Mouse (Mus musculus) forebrain, embryonic 10.5 days (tissue): ENCODE results near the gene Mybpc2. TPM values are rescaled to one million over a fixed set of nuclear protein-coding genes. Genes with fewer than 3 reads are reported as not detected.

Experiments
- DNase-seq: peaks from one replicate; pipeline ENCODE4 v3.0.0-alpha.2; 2017; ENCODE audit warnings: low spot score; ENCODE audit errors: extremely low spot score
- H3K27ac ChIP-seq: fragments of 300-500 bp; sonication (generic); 2 replicates; pipeline ENCODE4 v1.5.1; 2016; ENCODE audit warnings: mild to moderate bottlenecking
- H3K27me3 ChIP-seq: fragments of 300-500 bp; sonication (generic); 2 replicates; pipeline ENCODE4 v1.6.1; 2016; ENCODE audit warnings: mild to moderate bottlenecking; ENCODE audit not compliant: poor library complexity, severe bottlenecking
- H3K36me3 ChIP-seq: fragments of 300-500 bp; sonication (generic); replicated peaks from 2 replicates; pipeline ENCODE4 v1.6.1; 2016; ENCODE audit warnings: mild to moderate bottlenecking, moderate library complexity
- H3K4me1 ChIP-seq: fragments of 300-500 bp; sonication (generic); 2 replicates; pipeline ENCODE4 v1.6.1; 2016
- H3K4me3 ChIP-seq: fragments of 300-500 bp; sonication (generic); 2 replicates; pipeline ENCODE4 v1.5.1; 2016; ENCODE audit warnings: mild to moderate bottlenecking, moderate library complexity
- H3K9me3 ChIP-seq: fragments of 300-500 bp; sonication (generic); 2 replicates; pipeline ENCODE4 v1.6.1; 2016; ENCODE audit warnings: mild to moderate bottlenecking, moderate library complexity
- WGBS: fragments of 180-500 bp; shearing (Covaris S2); methylation state at CpG from one replicate; pipeline ENCODE4 v1.1.7; 2016; 5-methylcytosine and 5-hydroxymethylcytosine counted together
- polyA plus RNA-seq: library from polyadenylated mRNA; unstranded; fragments of >200 nt; fragmentation: Nextera tagmentation; extraction: Ambion mirVana; gene quantifications from 2 replicates; pipeline ENCODE4 v1.2.1, GENCODE M21; 2016

Mybpc2 gene
- polyA plus RNA-seq, 1 experiment from 2014 or later, result 0.06 TPM

GRCm38 (mm10) chr7:44538756-44539624 lies 14.5 kb upstream of the Mybpc2 start:
- DNase-seq, result no peak
- Histone ChIP-seq H3K4me1 (no peaks in the 10 kb centered on the region), H3K27ac (no peak overlapping the region), H3K9me3 (no peaks in the 10 kb centered on the region), H3K4me3 (no peak overlapping the region), H3K36me3 (peaks cover 100% of the 10 kb centered on the region), H3K27me3 (no peaks in the 10 kb centered on the region)
- 92% methylated on average over 41 of the region's 41 CpGs for WGBS

- H3K36me3 ChIP-seq, result peaks cover 100% of the 10 kb centered on the region
- no peak overlapping the region for H3K4me3 ChIP-seq
- no peaks in the 10 kb centered on the region for H3K9me3 ChIP-seq
- H3K27me3 ChIP-seq, result no peaks in the 10 kb centered on the region
- 94% methylated on average over 13 of the region's 13 CpGs for WGBS
- DNase-seq, result no peak
- H3K4me1 ChIP-seq, result no peaks in the 10 kb centered on the region
- no peak overlapping the region for H3K27ac ChIP-seq
Measured at GRCm38 (mm10) chr7:44537496-44537895, 13.0 kb upstream of the Mybpc2 start.

GRCm38 (mm10) chr7:44537009-44537408 lies 12.6 kb upstream of the Mybpc2 start:
- H3K36me3 ChIP-seq, result peaks cover 100% of the 10 kb centered on the region
- no peaks in the 10 kb centered on the region for H3K9me3 ChIP-seq
- no peak overlapping the region for H3K4me3 ChIP-seq
- H3K4me1 ChIP-seq, result no peaks in the 10 kb centered on the region
- no peak overlapping the region for H3K27ac ChIP-seq
- 85% methylated on average over 7 of the region's 7 CpGs for WGBS
- H3K27me3 ChIP-seq, result no peaks in the 10 kb centered on the region
- DNase-seq, result no peak

GRCm38 (mm10) chr7:44536590-44536968 lies 12.1 kb upstream of the Mybpc2 start:
- Histone ChIP-seq H3K9me3 (no peaks in the 10 kb centered on the region), H3K27ac (no peak overlapping the region), H3K4me3 (no peak overlapping the region), H3K27me3 (no peaks in the 10 kb centered on the region), H3K36me3 (peaks cover 98% of the 10 kb centered on the region), H3K4me1 (no peaks in the 10 kb centered on the region)
- WGBS, result 97% methylated on average over 6 of the region's 6 CpGs
- DNase-seq, result no peak

- Histone ChIP-seq H3K27ac (no peak overlapping the region), H3K4me3 (no peak overlapping the region), H3K27me3 (no peaks in the 10 kb centered on the region), H3K9me3 (no peaks in the 10 kb centered on the region), H3K4me1 (no peaks in the 10 kb centered on the region), H3K36me3 (peaks cover 91% of the 10 kb centered on the region)
- no peak for DNase-seq
- 94% methylated on average over 27 of the region's 27 CpGs for WGBS
Measured at GRCm38 (mm10) chr7:44535657-44536589, 11.5 kb upstream of the Mybpc2 start.

GRCm38 (mm10) chr7:44534656-44535441 lies 10.4 kb upstream of the Mybpc2 start:
- no peak for DNase-seq
- Histone ChIP-seq H3K4me3 (no peak overlapping the region), H3K9me3 (no peaks in the 10 kb centered on the region), H3K27me3 (peaks cover 5% of the 10 kb centered on the region), H3K36me3 (peaks cover 80% of the 10 kb centered on the region), H3K4me1 (no peaks in the 10 kb centered on the region), H3K27ac (no peak overlapping the region)
- 91% methylated on average over 19 of the region's 19 CpGs for WGBS

GRCm38 (mm10) chr7:44534242-44534641 lies 9.8 kb upstream of the Mybpc2 start:
- Histone ChIP-seq H3K4me3 (no peak overlapping the region), H3K36me3 (peaks cover 74% of the 10 kb centered on the region), H3K27me3 (peaks cover 11% of the 10 kb centered on the region), H3K4me1 (no peaks in the 10 kb centered on the region), H3K9me3 (no peaks in the 10 kb centered on the region), H3K27ac (no peak overlapping the region)
- no peak for DNase-seq
- WGBS, result 91% methylated on average over 13 of the region's 13 CpGs

GRCm38 (mm10) chr7:44533746-44534045 lies 9.2 kb upstream of the Mybpc2 start:
- H3K9me3 ChIP-seq, result no peaks in the 10 kb centered on the region
- H3K4me3 ChIP-seq, result no peak overlapping the region
- no peak overlapping the region for H3K27ac ChIP-seq
- WGBS, result 78% methylated on average over 12 of the region's 12 CpGs
- H3K27me3 ChIP-seq, result peaks cover 16% of the 10 kb centered on the region
- DNase-seq, result no peak
- 0 out of 2 replicates have a peak, but pooled peaks cover under 1% of the 10 kb centered on the region for H3K4me1 ChIP-seq
- H3K36me3 ChIP-seq, result peaks cover 69% of the 10 kb centered on the region

GRCm38 (mm10) chr7:44532918-44533745 lies 8.7 kb upstream of the Mybpc2 start:
- H3K36me3 ChIP-seq, result peaks cover 63% of the 10 kb centered on the region

GRCm38 (mm10) chr7:44531946-44532732 lies 7.7 kb upstream of the Mybpc2 start, which contains the start of gene Spib:
Spib (minus strand) TSS chr7:44532071.
- no peak within 1 kb of the TSS for H3K27ac ChIP-seq
- peaks cover 32% of the 10 kb centered on the region for H3K27me3 ChIP-seq
- peaks cover 15% of the 10 kb centered on the region for H3K4me1 ChIP-seq
- DNase-seq, result no peak
- WGBS, result 87% methylated on average over 4 of the region's 4 CpGs
- no peaks in the 10 kb centered on the region for H3K9me3 ChIP-seq
- no peak within 1 kb of the TSS for H3K4me3 ChIP-seq
- peaks cover 53% of the 10 kb centered on the region for H3K36me3 ChIP-seq

More at GRCm38 (mm10) chr7:44532918-44533745, 8.7 kb upstream of the Mybpc2 start:
- no peak for DNase-seq
- Histone ChIP-seq H3K4me3 (no peak overlapping the region), H3K27me3 (peaks cover 22% of the 10 kb centered on the region), H3K4me1 (peaks cover 6% of the 10 kb centered on the region), H3K27ac (no peak overlapping the region), H3K9me3 (no peaks in the 10 kb centered on the region)
- WGBS, result 88% methylated on average over 29 of the region's 29 CpGs

- 64% methylated on average over 5 of the region's 5 CpGs for WGBS
- Histone ChIP-seq H3K4me1 (peaks cover 15% of the 10 kb centered on the region), H3K9me3 (no peaks in the 10 kb centered on the region), H3K27ac (no peak overlapping the region), H3K36me3 (peaks cover 44% of the 10 kb centered on the region), H3K4me3 (no peak overlapping the region), H3K27me3 (peaks cover 41% of the 10 kb centered on the region)
- DNase-seq, result no peak
Measured at GRCm38 (mm10) chr7:44531207-44531606, 6.8 kb upstream of the Mybpc2 start.
